Mouse (Mus musculus) kidney, postnatal 0 days (tissue): ENCODE measurements around the gene Os9. TPM values are rescaled to one million over a fixed set of nuclear protein-coding genes. Genes with fewer than 3 reads are reported as not detected.

Experiments used
- ATAC-seq: fragments of 200-750 bp; cut with Nextera tagmentation; replicated peaks from 2 replicates; pipeline ENCODE4 v1.8.0; 2017; ENCODE audit warnings: low read depth, moderate number of reproducible peaks, moderate TSS enrichment, moderate library complexity; ENCODE audit not compliant: low FRiP score
- DNase-seq: peaks from one replicate; pipeline ENCODE4 v3.0.0-alpha.2; 2016; ENCODE audit warnings: low spot score
- H3K27ac ChIP-seq: fragments of 300-500 bp; sonication (generic); 2 replicates; pipeline ENCODE4 v1.5.1; 2014; ENCODE audit warnings: mild to moderate bottlenecking
- H3K27me3 ChIP-seq: fragments of 300-500 bp; sonication (generic); 2 replicates; pipeline ENCODE4 v1.6.1; 2014; ENCODE audit warnings: low read length, mixed read lengths; ENCODE audit not compliant: insufficient read depth
- H3K36me3 ChIP-seq: fragments of 300-500 bp; sonication (generic); 2 replicates; pipeline ENCODE4 v1.6.1; 2014; ENCODE audit warnings: low read length, mixed read lengths; ENCODE audit not compliant: insufficient read depth
- H3K4me1 ChIP-seq: fragments of 300-500 bp; sonication (generic); replicated peaks from 2 replicates; pipeline ENCODE4 v1.6.1; 2014; ENCODE audit warnings: antibody characterized with exemption, low read length, mixed read lengths; ENCODE audit not compliant: insufficient read depth
- H3K4me2 ChIP-seq: fragments of 300-500 bp; sonication (generic); 2 replicates; pipeline ENCODE4 v1.6.1; 2014; ENCODE audit warnings: mild to moderate bottlenecking, low read length, moderate library complexity, mixed read lengths
- H3K4me3 ChIP-seq: fragments of 300-500 bp; sonication (generic); replicated peaks from 2 replicates; pipeline ENCODE4 v1.5.1; 2014; ENCODE audit warnings: low read depth, low read length
- H3K9ac ChIP-seq: fragments of 300-500 bp; sonication (generic); 2 replicates; pipeline ENCODE4 v1.6.1; 2014; ENCODE audit warnings: low read depth, low read length
- H3K9me3 ChIP-seq: fragments of 300-500 bp; sonication (generic); replicated peaks from 2 replicates; pipeline ENCODE4 v1.6.1; 2016; ENCODE audit warnings: low read length, inconsistent platforms, mixed read lengths
- CTCF ChIP-seq: IDR thresholded peaks from 2 replicates; pipeline ENCODE4 v1.5.1; 2016; ENCODE audit warnings: antibody characterized with exemption, low read depth, mild to moderate bottlenecking, moderate library complexity
- WGBS: fragments of 180-500 bp; shearing (Covaris S2); extraction: QIAGEN DNeasy Blood & Tissue Kit; methylation state at CpG from one replicate; pipeline ENCODE4 v1.1.7; 2014; 5-methylcytosine and 5-hydroxymethylcytosine counted together
- polyA plus RNA-seq: library from polyadenylated mRNA; unstranded; fragments of >200 nt; fragmentation: Nextera tagmentation; extraction: Ambion mirVana; gene quantifications from 2 replicates; pipeline ENCODE4 v1.2.1, GENCODE M21; 2015

Os9 gene
- polyA plus RNA-seq, 1 experiment from 2014 or later: 107 TPM

- Histone ChIP-seq H3K9ac (no peak overlapping the region), H3K4me3 (no peak overlapping the region), H3K4me1 (no peaks in the 10 kb centered on the region), H3K4me2 (no peak overlapping the region), H3K36me3 (no peaks in the 10 kb centered on the region), H3K9me3 (no peaks in the 10 kb centered on the region), H3K27ac (no peak overlapping the region), H3K27me3 (no peaks in the 10 kb centered on the region)
- no peak for TF ChIP-seq CTCF
- DNase-seq (no peak), ATAC-seq (no peak)
- WGBS: 63% methylated on average over 4 of the region's 4 CpGs
Observed at GRCm38 (mm10) chr10:127129431-127129830, 8.5 kb upstream of the Os9 start.

DNA sequence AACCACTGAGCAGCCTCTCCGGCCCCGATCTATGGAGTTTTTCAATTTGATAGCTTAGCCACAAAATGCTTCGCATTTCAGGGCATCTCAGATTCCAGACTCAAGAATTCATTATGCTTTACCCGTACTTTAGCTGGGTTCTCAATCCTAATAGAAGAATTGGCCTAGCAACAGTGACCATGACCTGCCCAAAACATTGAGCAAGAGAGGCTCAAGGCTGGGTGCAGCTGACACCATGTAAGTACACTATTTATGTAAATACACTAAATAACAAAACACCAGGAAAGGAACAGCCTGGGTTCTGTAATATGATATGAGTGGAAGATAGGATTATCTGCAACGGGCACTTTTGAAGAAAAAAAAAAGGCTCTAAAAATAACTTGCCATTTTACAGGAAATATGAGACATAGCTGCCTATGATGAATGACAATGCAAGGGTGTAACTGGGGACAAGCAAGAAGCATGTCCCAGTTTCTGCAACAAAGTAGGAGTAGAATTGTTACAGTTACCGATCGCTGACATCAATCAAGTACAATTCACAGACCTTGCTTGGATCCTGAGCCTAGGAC is 6.9 kb upstream of the Os9 start:
- DNase-seq (no peak), ATAC-seq (no peak)
- H3K9me3 ChIP-seq: no peaks in the 10 kb centered on the region
- no peak overlapping the region for H3K9ac ChIP-seq
- TF ChIP-seq CTCF: no peak
- no peak overlapping the region for H3K4me3 ChIP-seq
- no peaks in the 10 kb centered on the region for H3K36me3 ChIP-seq
- no peaks in the 10 kb centered on the region for H3K4me1 ChIP-seq
- 60% methylated on average over 7 of the region's 7 CpGs for WGBS
- H3K27me3 ChIP-seq: no peaks in the 10 kb centered on the region
- H3K27ac ChIP-seq: no peak overlapping the region
- no peak overlapping the region for H3K4me2 ChIP-seq

DNA sequence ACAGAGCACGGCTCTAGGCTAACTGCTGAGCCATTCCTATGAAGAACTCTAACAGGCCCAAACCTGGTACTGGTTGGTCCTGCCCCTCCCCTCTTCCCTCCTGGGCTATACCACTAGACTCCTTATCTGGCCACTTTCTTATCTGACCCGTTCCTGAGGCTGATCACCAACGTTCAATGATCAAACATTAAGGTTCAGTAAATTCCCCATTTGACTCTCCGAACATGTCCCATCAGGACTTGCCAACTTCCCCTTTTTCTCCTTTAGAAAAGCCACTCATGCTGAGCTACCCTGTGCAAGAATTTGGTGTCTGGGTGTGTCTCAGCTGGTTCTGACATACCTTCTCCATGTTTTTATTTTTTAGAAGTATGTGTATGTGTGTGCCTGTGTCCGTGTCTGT is 5.6 kb upstream of the Os9 start:
- no peak for DNase-seq
- H3K9ac ChIP-seq: no peak overlapping the region
- no peak for ATAC-seq
- no peaks in the 10 kb centered on the region for H3K4me1 ChIP-seq
- no peak overlapping the region for H3K27ac ChIP-seq
- H3K4me3 ChIP-seq: no peak overlapping the region
- no peaks in the 10 kb centered on the region for H3K27me3 ChIP-seq
- 75% methylated on average over 5 of the region's 5 CpGs for WGBS
- H3K4me2 ChIP-seq: no peak overlapping the region
- H3K36me3 ChIP-seq: no peaks in the 10 kb centered on the region
- H3K9me3 ChIP-seq: no peaks in the 10 kb centered on the region
- no peak for TF ChIP-seq CTCF

- Histone ChIP-seq H3K36me3 (no peaks in the 10 kb centered on the region), H3K4me3 (no peak overlapping the region), H3K4me1 (peaks cover 2% of the 10 kb centered on the region; the same call in 1 of the 2 replicates), H3K27me3 (no peaks in the 10 kb centered on the region), H3K9me3 (no peaks in the 10 kb centered on the region), H3K4me2 (no peak overlapping the region), H3K9ac (no peak overlapping the region), H3K27ac (no peak overlapping the region)
- DNase-seq (peak; percentile 61), ATAC-seq (no peak)
- 80% methylated on average over 9 of the region's 9 CpGs for WGBS
- peak; percentile 78 for TF ChIP-seq CTCF
Observed at GRCm38 (mm10) chr10:127125210-127126001, 4.5 kb upstream of the Os9 start.

GRCm38 (mm10) chr10:127123436-127123805 is 2.5 kb upstream of the Os9 start:
- Histone ChIP-seq H3K9me3 (no peaks in the 10 kb centered on the region), H3K4me2 (peak overlapping the region; percentile 62), H3K27me3 (no peaks in the 10 kb centered on the region), H3K36me3 (peaks cover 7% of the 10 kb centered on the region; the same call in 1 of the 2 replicates), H3K9ac (0 out of 2 replicates have a peak overlapping the region, but pooled peaks have one; percentile 6), H3K4me1 (peaks cover 5% of the 10 kb centered on the region; the same call in 1 of the 2 replicates), H3K4me3 (peak overlapping the region; percentile 20; the same call in 1 of the 2 replicates), H3K27ac (no peak overlapping the region)
- WGBS: 8% methylated on average over 4 of the region's 4 CpGs
- TF ChIP-seq CTCF: peak; percentile 81
- peak; percentile 80 for DNase-seq
- no peak for ATAC-seq

GRCm38 (mm10) chr10:127122784-127123435 is 2.0 kb upstream of the Os9 start:
- Histone ChIP-seq H3K4me3 (peak overlapping the region; percentile 20; the same call in 1 of the 2 replicates), H3K9me3 (no peaks in the 10 kb centered on the region), H3K27me3 (no peaks in the 10 kb centered on the region), H3K4me1 (peaks cover 5% of the 10 kb centered on the region; the same call in 1 of the 2 replicates), H3K4me2 (peak overlapping the region; percentile 62), H3K36me3 (peaks cover 8% of the 10 kb centered on the region; the same call in 1 of the 2 replicates), H3K27ac (no peak overlapping the region), H3K9ac (0 out of 2 replicates have a peak overlapping the region, but pooled peaks have one; percentile 6)
- peak; percentile 55 for DNase-seq
- WGBS: 12% methylated on average over 13 of the region's 13 CpGs
- ATAC-seq: no peak
- TF ChIP-seq CTCF: no peak
